Mouse (Mus musculus): ENCODE data around the gene Pias4. TPM values are rescaled to one million over a fixed set of nuclear protein-coding genes. Genes with fewer than 3 reads are reported as not detected.

The Pias4 gene
- polyA plus RNA-seq, 1 experiment from 2014 or later, result 60.0 TPM

DNA sequence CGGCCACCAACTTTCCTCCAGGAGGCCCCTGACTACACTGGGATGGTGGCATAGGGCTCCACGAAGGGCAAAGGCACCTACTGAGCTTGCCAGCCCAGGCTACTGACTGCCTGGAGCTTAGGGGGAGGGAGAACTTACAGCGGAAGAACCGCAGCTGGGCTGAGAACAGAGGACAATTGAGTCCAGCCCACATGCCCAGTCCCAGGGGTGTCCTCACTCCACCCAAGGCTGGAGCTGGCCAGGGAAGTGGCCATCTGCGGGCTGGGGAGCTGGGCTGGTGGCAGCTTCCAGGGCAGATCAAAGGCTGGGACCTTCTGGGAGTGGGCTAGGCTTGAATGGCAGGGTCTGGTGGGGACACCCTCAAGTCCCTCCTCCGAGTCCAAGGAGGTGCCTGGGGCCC is 13.0 kb downstream of the Pias4 start:
- Histone ChIP-seq H3K4me2 (no peak overlapping the region), H3K4me3 (no peak overlapping the region), H3K36me3 (peaks cover 81% of the 10 kb centered on the region), H3K27ac (replicated peaks) (no peak overlapping the region), H3K4me1 (replicated peaks) (0 out of 2 replicates have a peak, but pooled peaks cover 7% of the 10 kb centered on the region), H3K27me3 (no peaks in the 10 kb centered on the region), H3K9ac (no peak overlapping the region), H3K9me3 (no peaks in the 10 kb centered on the region)
- ATAC-seq (ENCODE audit: low read depth), result no peak
- WGBS, result 74% methylated on average over 6 of the region's 6 CpGs

DNA sequence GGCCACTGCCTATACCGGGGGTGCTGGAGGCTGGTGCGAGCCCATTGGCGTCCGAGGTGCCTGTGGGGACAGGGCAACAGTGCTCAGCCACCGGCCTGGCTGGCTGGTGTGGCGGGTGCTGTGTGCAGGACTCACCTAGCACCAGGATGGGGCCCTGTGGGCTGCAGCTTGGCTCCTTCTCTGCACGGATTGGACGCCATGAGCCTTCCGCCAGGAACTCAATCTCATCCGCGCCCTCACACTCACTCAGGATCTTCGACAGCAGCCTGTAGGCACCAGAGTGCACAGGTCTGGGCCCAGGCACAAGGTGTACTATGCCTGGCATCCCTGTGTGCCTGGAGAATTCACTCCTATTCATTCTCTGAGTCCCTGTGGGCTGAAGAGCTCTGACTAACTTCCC is 13.4 kb downstream of the Pias4 start:
- no peak for ATAC-seq (ENCODE audit: low read depth)
- Histone ChIP-seq H3K27me3 (no peaks in the 10 kb centered on the region), H3K9ac (no peak overlapping the region), H3K27ac (replicated peaks) (no peak overlapping the region), H3K4me3 (no peak overlapping the region), H3K36me3 (peaks cover 83% of the 10 kb centered on the region), H3K4me2 (no peak overlapping the region), H3K4me1 (replicated peaks) (0 out of 2 replicates have a peak, but pooled peaks cover 7% of the 10 kb centered on the region), H3K9me3 (no peaks in the 10 kb centered on the region)
- 93% methylated on average over 12 of the region's 12 CpGs for WGBS

GRCm38 (mm10) chr10:81152609-81153008 is 15.1 kb downstream of the Pias4 start:
- 80% methylated on average over 12 of the region's 12 CpGs for WGBS

DNA sequence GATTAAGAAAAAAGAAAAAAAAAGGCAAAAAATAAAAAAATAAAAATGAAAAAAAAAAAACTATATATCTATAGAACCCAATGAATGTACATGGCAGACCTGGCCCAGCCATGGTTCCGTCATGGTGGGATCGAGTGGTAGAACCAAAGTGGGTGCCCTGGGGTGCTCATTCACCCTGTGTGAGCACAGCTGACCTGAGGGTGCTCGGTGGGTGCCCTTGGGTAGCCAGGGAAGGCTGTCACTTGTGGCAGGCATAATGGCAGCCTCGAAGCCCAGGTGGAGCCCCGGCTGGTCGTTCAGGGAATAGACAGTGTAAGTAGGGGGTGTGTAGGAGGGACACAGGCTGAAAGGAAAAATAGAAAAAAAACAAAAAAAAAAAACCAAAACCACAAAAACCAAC is 16.5 kb downstream of the Pias4 start:
- no peak overlapping the region for H3K9ac ChIP-seq
- ATAC-seq (ENCODE audit: low read depth), result no peak
- H3K9me3 ChIP-seq, result no peaks in the 10 kb centered on the region
- 0 out of 2 replicates have a peak, but pooled peaks cover 7% of the 10 kb centered on the region for H3K4me1 ChIP-seq (replicated peaks)
- no peak overlapping the region for H3K4me3 ChIP-seq
- H3K27me3 ChIP-seq, result no peaks in the 10 kb centered on the region
- H3K4me2 ChIP-seq, result no peak overlapping the region
- H3K27ac ChIP-seq (replicated peaks), result no peak overlapping the region
- peaks cover 83% of the 10 kb centered on the region for H3K36me3 ChIP-seq
- WGBS, result 80% methylated on average over 6 of the region's 6 CpGs

More at GRCm38 (mm10) chr10:81152609-81153008, 15.1 kb downstream of the Pias4 start:
- Histone ChIP-seq H3K9ac (no peak overlapping the region), H3K4me1 (replicated peaks) (0 out of 2 replicates have a peak, but pooled peaks cover 7% of the 10 kb centered on the region), H3K4me2 (no peak overlapping the region), H3K27me3 (no peaks in the 10 kb centered on the region), H3K27ac (replicated peaks) (peak overlapping the region; percentile 0; the same call in 1 of the 2 replicates), H3K4me3 (no peak overlapping the region), H3K36me3 (peaks cover 83% of the 10 kb centered on the region), H3K9me3 (no peaks in the 10 kb centered on the region)
- no peak for ATAC-seq (ENCODE audit: low read depth)

DNA sequence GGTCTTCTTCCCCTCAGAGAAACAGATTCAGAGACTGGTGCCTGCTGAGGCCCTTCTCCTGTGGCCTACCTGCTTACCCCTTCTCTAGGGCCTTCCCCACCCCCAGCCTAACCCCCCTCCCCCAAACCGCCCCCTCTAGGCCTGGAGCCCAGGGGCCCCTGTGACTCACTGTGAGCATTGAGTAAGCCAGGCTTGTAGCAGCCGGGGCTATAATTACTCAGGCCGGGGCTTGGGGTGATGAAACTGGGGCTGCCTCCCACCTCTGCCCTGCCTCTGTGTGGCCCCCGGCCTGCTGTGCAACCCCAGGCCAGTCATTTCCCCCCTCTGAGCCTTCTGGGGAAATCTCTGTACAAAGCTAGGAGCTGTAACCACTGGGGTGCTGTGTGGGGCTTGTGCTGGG is 21.4 kb downstream of the Pias4 start:
- Histone ChIP-seq H3K27me3 (no peaks in the 10 kb centered on the region), H3K9me3 (no peaks in the 10 kb centered on the region), H3K4me1 (replicated peaks) (peaks cover 31% of the 10 kb centered on the region), H3K36me3 (peaks cover 72% of the 10 kb centered on the region), H3K4me2 (no peak overlapping the region), H3K27ac (replicated peaks) (no peak overlapping the region), H3K4me3 (no peak overlapping the region), H3K9ac (no peak overlapping the region)
- WGBS, result 84% methylated on average over 4 of the region's 4 CpGs
- no peak for ATAC-seq (ENCODE audit: low read depth)

GRCm38 (mm10) chr10:81145778-81146177 is 21.9 kb downstream of the Pias4 start:
- Histone ChIP-seq H3K27me3 (no peaks in the 10 kb centered on the region), H3K9ac (no peak overlapping the region), H3K4me1 (replicated peaks) (peaks cover 36% of the 10 kb centered on the region), H3K9me3 (no peaks in the 10 kb centered on the region), H3K27ac (replicated peaks) (no peak overlapping the region), H3K4me3 (no peak overlapping the region), H3K4me2 (no peak overlapping the region), H3K36me3 (peaks cover 72% of the 10 kb centered on the region)
- 79% methylated on average over 7 of the region's 7 CpGs for WGBS
- no peak for ATAC-seq (ENCODE audit: low read depth)

GRCm38 (mm10) chr10:81145307-81145706 is 22.4 kb downstream of the Pias4 start:
- no peaks in the 10 kb centered on the region for H3K9me3 ChIP-seq
- H3K27me3 ChIP-seq, result no peaks in the 10 kb centered on the region
- H3K36me3 ChIP-seq, result peaks cover 69% of the 10 kb centered on the region
- H3K27ac ChIP-seq (replicated peaks), result no peak overlapping the region
- H3K9ac ChIP-seq, result no peak overlapping the region
- H3K4me3 ChIP-seq, result no peak overlapping the region
- ATAC-seq (ENCODE audit: low read depth), result no peak
- peaks cover 41% of the 10 kb centered on the region for H3K4me1 ChIP-seq (replicated peaks)
- no peak overlapping the region for H3K4me2 ChIP-seq
- WGBS, result 95% methylated on average over 6 of the region's 6 CpGs

- Histone ChIP-seq H3K4me1 (replicated peaks) (peaks cover 47% of the 10 kb centered on the region), H3K27me3 (no peaks in the 10 kb centered on the region), H3K9me3 (no peaks in the 10 kb centered on the region), H3K4me2 (no peak overlapping the region), H3K4me3 (no peak overlapping the region), H3K27ac (replicated peaks) (no peak overlapping the region), H3K36me3 (peaks cover 64% of the 10 kb centered on the region), H3K9ac (no peak overlapping the region)
- no peak for ATAC-seq (ENCODE audit: low read depth)
- 96% methylated on average over 27 of the region's 27 CpGs for WGBS
Measured at GRCm38 (mm10) chr10:81144667-81145066, 23.1 kb downstream of the Pias4 start.

DNA sequence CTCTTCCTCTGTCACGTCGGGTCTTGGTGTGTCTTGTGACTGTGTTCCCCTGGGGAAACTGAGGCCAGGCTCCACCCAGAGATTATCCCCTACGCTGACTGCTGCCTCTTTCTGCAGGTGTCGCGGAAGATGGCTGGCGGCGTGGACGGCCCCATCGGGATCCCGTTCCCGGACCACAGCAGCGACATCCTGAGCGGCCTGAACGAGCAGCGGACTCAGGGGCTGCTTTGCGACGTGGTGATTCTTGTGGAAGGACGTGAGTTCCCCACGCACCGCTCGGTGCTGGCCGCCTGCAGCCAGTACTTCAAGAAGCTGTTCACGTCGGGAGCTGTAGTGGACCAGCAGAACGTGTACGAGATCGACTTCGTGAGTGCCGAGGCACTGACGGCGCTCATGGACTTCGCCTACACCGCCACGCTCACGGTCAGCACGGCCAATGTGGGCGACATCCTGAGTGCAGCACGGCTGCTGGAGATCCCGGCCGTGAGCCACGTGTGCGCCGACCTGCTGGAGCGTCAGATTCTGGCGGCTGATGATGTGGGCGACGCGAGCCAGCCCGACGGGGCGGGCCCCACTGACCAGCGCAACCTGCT is 23.8 kb downstream of the Pias4 start:
- WGBS, result 94% methylated on average over 52 of the region's 52 CpGs
- no peak overlapping the region for H3K27ac ChIP-seq (replicated peaks)
- H3K9me3 ChIP-seq, result no peaks in the 10 kb centered on the region
- peaks cover 54% of the 10 kb centered on the region for H3K4me1 ChIP-seq (replicated peaks)
- H3K4me2 ChIP-seq, result no peak overlapping the region
- no peaks in the 10 kb centered on the region for H3K27me3 ChIP-seq
- H3K4me3 ChIP-seq, result no peak overlapping the region
- H3K9ac ChIP-seq, result no peak overlapping the region
- ATAC-seq (ENCODE audit: low read depth), result no peak
- H3K36me3 ChIP-seq, result peaks cover 57% of the 10 kb centered on the region

DNA sequence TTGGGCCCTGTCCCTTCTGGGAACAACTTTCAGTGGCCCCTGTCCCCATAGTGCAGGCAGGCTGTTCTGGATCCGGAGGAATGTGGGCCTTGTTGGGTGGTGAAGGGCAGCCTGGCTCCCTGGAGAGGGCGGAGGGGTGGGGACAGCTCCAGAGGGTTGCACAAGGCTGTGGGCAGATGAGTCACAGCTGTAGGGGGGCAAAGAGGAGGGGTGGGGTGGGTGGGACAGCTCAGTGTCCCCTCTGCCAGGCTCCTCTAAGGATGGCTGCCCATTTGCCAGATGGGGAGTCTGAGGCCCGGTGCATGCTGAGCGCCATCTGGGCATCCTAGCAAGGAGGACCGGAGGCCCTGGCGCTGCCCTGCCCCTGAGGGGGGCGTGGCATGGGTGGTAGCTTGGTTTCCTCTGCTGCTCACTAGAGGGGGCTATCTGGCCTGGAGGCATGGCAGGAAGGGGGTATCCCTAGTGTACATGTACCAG is 24.5 kb downstream of the Pias4 start:
- H3K27ac ChIP-seq (replicated peaks), result peak overlapping the region; percentile 42; the same call in 1 of the 2 replicates
- H3K9me3 ChIP-seq, result no peaks in the 10 kb centered on the region
- no peak overlapping the region for H3K9ac ChIP-seq
- no peak for ATAC-seq (ENCODE audit: low read depth)
- H3K4me3 ChIP-seq, result no peak overlapping the region
- H3K4me2 ChIP-seq, result no peak overlapping the region
- no peaks in the 10 kb centered on the region for H3K27me3 ChIP-seq
- H3K36me3 ChIP-seq, result peaks cover 49% of the 10 kb centered on the region
- H3K4me1 ChIP-seq (replicated peaks), result peaks cover 62% of the 10 kb centered on the region
- 86% methylated on average over 7 of the region's 7 CpGs for WGBS

GRCm38 (mm10) chr10:81142551-81142981 is 25.2 kb downstream of the Pias4 start:
- peaks cover 43% of the 10 kb centered on the region for H3K36me3 ChIP-seq

GRCm38 (mm10) chr10:81141455-81142210 is 26.1 kb downstream of the Pias4 start:
- H3K4me2 ChIP-seq, result peak overlapping the region; percentile 97
- WGBS, result 81% methylated on average over 7 of the region's 7 CpGs
- peaks cover 65% of the 10 kb centered on the region for H3K4me1 ChIP-seq (replicated peaks)

More at GRCm38 (mm10) chr10:81142551-81142981, 25.2 kb downstream of the Pias4 start:
- Histone ChIP-seq H3K27ac (replicated peaks) (peak overlapping the region; percentile 42), H3K9me3 (no peaks in the 10 kb centered on the region), H3K4me3 (no peak overlapping the region), H3K27me3 (no peaks in the 10 kb centered on the region), H3K4me2 (no peak overlapping the region), H3K4me1 (replicated peaks) (peaks cover 65% of the 10 kb centered on the region), H3K9ac (peak overlapping the region; percentile 17; the same call in 1 of the 2 replicates)
- WGBS, result 50% methylated on average over 5 of the region's 5 CpGs
- no peak for ATAC-seq (ENCODE audit: low read depth)

More at GRCm38 (mm10) chr10:81141455-81142210, 26.1 kb downstream of the Pias4 start:
- no peaks in the 10 kb centered on the region for H3K9me3 ChIP-seq
- ATAC-seq (ENCODE audit: low read depth), result no peak
- no peaks in the 10 kb centered on the region for H3K27me3 ChIP-seq
- peak overlapping the region; percentile 87 for H3K9ac ChIP-seq
- 0 out of 2 replicates have a peak overlapping the region, but pooled peaks have one; percentile 38 for H3K27ac ChIP-seq (replicated peaks)
- no peak overlapping the region for H3K4me3 ChIP-seq
- H3K36me3 ChIP-seq, result peaks cover 34% of the 10 kb centered on the region
